In genomic region chr10:84516414-84516927, GRCm38 (mm10) we compare ENCODE assay signal across 7 mouse cellular contexts. TPM values are rescaled to one million over a fixed set of nuclear protein-coding genes. Genes with fewer than 3 reads are reported as not detected.
DNase-seq lines count a peak whose midpoint lies in the region; ATAC-seq and TF ChIP-seq lines count a peak whose summit lies in the region.

No protein-coding gene starts in this region.

- no peak for TF ChIP-seq CTCF in bone marrow macrophage, adult 2 months (IDR thresholded peaks at IDR 0.05; ENCODE audit: low read depth, low read length)
- no peak for TF ChIP-seq CTCF in liver, postnatal 0 days (IDR thresholded peaks at IDR 0.05; ENCODE audit: low read depth)

- H3K4me2 ChIP-seq in limb, embryonic 13.5 days (replicated peaks): no peak overlapping the region
- H3K4me2 ChIP-seq in liver, postnatal 0 days (ENCODE audit: low read depth, low read length): no peak overlapping the region

- H3K9me3 ChIP-seq in limb, embryonic 13.5 days: no peaks in the 10 kb centered on the region; the same call in 1 of the 2 replicates
- no peaks in the 10 kb centered on the region for H3K9me3 ChIP-seq in limb, embryonic 10.5 days (replicated peaks)
- no peaks in the 10 kb centered on the region for H3K9me3 ChIP-seq in liver, postnatal 0 days (ENCODE audit: low read length)

- peak; percentile 36; the same call in 1 of the 2 replicates for ATAC-seq in limb, embryonic 13.5 days (ENCODE audit: low FRiP score, low read depth)
- peak; percentile 79 for ATAC-seq in liver, postnatal 0 days

- no peak for DNase-seq in limb, embryonic 10.5 days (ENCODE audit: low spot score)
- peak; percentile 47 to 51 for DNase-seq in heart, postnatal 14 days
- peak; percentile 79 for DNase-seq in liver, postnatal 0 days
- DNase-seq in spleen, adult 12 weeks (ENCODE audit: low spot score): peak; percentile 25
- no peak for DNase-seq in layer of hippocampus, adult 11-12 months (ENCODE audit: low spot score)

- H3K27me3 ChIP-seq in limb, embryonic 13.5 days: no peaks in the 10 kb centered on the region
- H3K27me3 ChIP-seq in limb, embryonic 10.5 days (ENCODE audit: low read depth, poor library complexity, severe bottlenecking): no peaks in the 10 kb centered on the region
- H3K27me3 ChIP-seq in liver, postnatal 0 days (ENCODE audit: insufficient read depth, low read length): 0 out of 2 replicates have a peak, but pooled peaks cover 2% of the 10 kb centered on the region

- H3K9ac ChIP-seq in limb, embryonic 13.5 days: no peak overlapping the region
- no peak overlapping the region for H3K9ac ChIP-seq in liver, postnatal 0 days (replicated peaks)

- TF ChIP-seq POLR2A in bone marrow macrophage, adult 2 months (IDR thresholded peaks at IDR 0.05; ENCODE audit: borderline replicate concordance, low read depth, low read length): no peak

- 56% methylated on average over 11 of the region's 11 CpGs for WGBS in limb, embryonic 13.5 days
- 83% methylated on average over 11 of the region's 11 CpGs for WGBS in limb, embryonic 10.5 days
- 35% methylated on average over 11 of the region's 11 CpGs for WGBS in liver, postnatal 0 days (ENCODE audit: insufficient replicate concordance)

- H3K36me3 ChIP-seq in limb, embryonic 13.5 days: no peaks in the 10 kb centered on the region
- H3K36me3 ChIP-seq in limb, embryonic 10.5 days: no peaks in the 10 kb centered on the region
- H3K36me3 ChIP-seq in liver, postnatal 0 days (replicated peaks; ENCODE audit: insufficient read depth, low read length): no peaks in the 10 kb centered on the region

- no peak for TF ChIP-seq EP300 in liver, postnatal 0 days (IDR thresholded peaks at IDR 0.05; ENCODE audit: low read depth)

- no peaks in the 10 kb centered on the region for H3K4me1 ChIP-seq in limb, embryonic 13.5 days
- H3K4me1 ChIP-seq in limb, embryonic 10.5 days: peaks cover 6% of the 10 kb centered on the region; the same call in 1 of the 2 replicates
- peaks cover 11% of the 10 kb centered on the region for H3K4me1 ChIP-seq in bone marrow macrophage, adult 2 months (ENCODE audit: control insufficient read depth, insufficient read depth, low read length)
- peaks cover 3% of the 10 kb centered on the region; the same call in 1 of the 2 replicates for H3K4me1 ChIP-seq in liver, postnatal 0 days (ENCODE audit: insufficient read depth)

- no peak overlapping the region for H3K4me3 ChIP-seq in limb, embryonic 13.5 days
- no peak overlapping the region for H3K4me3 ChIP-seq in limb, embryonic 10.5 days
- H3K4me3 ChIP-seq in bone marrow macrophage, adult 2 months (ENCODE audit: insufficient read depth, low read length): peak overlapping the region; percentile 24; the same call in 1 of the 2 replicates
- H3K4me3 ChIP-seq in liver, postnatal 0 days (ENCODE audit: low read depth, low read length): no peak overlapping the region

- intact Hi-C loops in heart, postnatal 14 days (cut with DNase I): loop anchor here (5.0 kb wide), 4 partner anchors 41 to 531 kb away; partner anchors contain the start of gene Polr3b

- H3K27ac ChIP-seq in limb, embryonic 13.5 days: no peak overlapping the region
- H3K27ac ChIP-seq in limb, embryonic 10.5 days: no peak overlapping the region
- H3K27ac ChIP-seq in bone marrow macrophage, adult 2 months (ENCODE audit: insufficient read depth, low read depth, low read length): peak overlapping the region; percentile 18
- H3K27ac ChIP-seq in liver, postnatal 0 days (ENCODE audit: low read depth): peak overlapping the region; percentile 46

RNA-seq across cellular contexts. Expression of gene Ckap4, which starts 17.4 kb away (rescaled TPM):
- 117 and 120 TPM in 2 replicates for polyA plus RNA-seq in limb, embryonic 13.5 days (2015; fragmentation: Nextera tagmentation; extraction: Ambion mirVana)
- 53.6 and 63.3 TPM in 2 replicates for polyA plus RNA-seq in limb, embryonic 10.5 days (2016; fragmentation: Nextera tagmentation; extraction: Ambion mirVana)
- polyA plus RNA-seq in bone marrow macrophage, adult 2 months (2012; ENCODE audit: insufficient read depth, insufficient read length, missing spikeins): 19.2 and 19.9 TPM in 2 replicates
- total RNA-seq in heart, postnatal 14 days (2021): 10 to 100 TPM; 34.1 to 44.0 TPM
- polyA plus RNA-seq in liver, postnatal 0 days (2015; fragmentation: Nextera tagmentation; extraction: Ambion mirVana): 10.3 and 10.6 TPM in 2 replicates

RNA-seq across cellular contexts. Expression of gene Tcp11l2, which starts 60.0 kb away (rescaled TPM):
- polyA plus RNA-seq in limb, embryonic 13.5 days (2015; fragmentation: Nextera tagmentation; extraction: Ambion mirVana): 21.6 and 23.0 TPM in 2 replicates
- polyA plus RNA-seq in limb, embryonic 10.5 days (2016; fragmentation: Nextera tagmentation; extraction: Ambion mirVana): 1.2 and 4.2 TPM in 2 replicates
- polyA plus RNA-seq in bone marrow macrophage, adult 2 months (2012; ENCODE audit: insufficient read depth, insufficient read length, missing spikeins): 53.1 and 57.5 TPM in 2 replicates
- total RNA-seq in heart, postnatal 14 days (2021): 100 to 1,000 TPM in 1 of 2 experiments, 10 to 100 TPM in 1; 96.1 to 120 TPM
- polyA plus RNA-seq in liver, postnatal 0 days (2015; fragmentation: Nextera tagmentation; extraction: Ambion mirVana): 29.8 and 36.8 TPM in 2 replicates

Comparison
In these comparisons a context has a peak if more than half of its experiments do, and no peak if none do; other contexts are left out.
1. H3K27ac ChIP-seq: peak in bone marrow macrophage, adult 2 months (single experiment) and liver, postnatal 0 days (single experiment); none in limb, embryonic 13.5 days (single experiment) and limb, embryonic 10.5 days (single experiment).
2. DNase-seq: peak in heart, postnatal 14 days (2 of 2), liver, postnatal 0 days (single experiment) and spleen, adult 12 weeks (single experiment); none in limb, embryonic 10.5 days (single experiment) and layer of hippocampus, adult 11-12 months (single experiment).